Mouse (Mus musculus) forebrain, embryonic 12.5 days (tissue): ENCODE data around the gene Gm6034. TPM values are rescaled to one million over a fixed set of nuclear protein-coding genes. Genes with fewer than 3 reads are reported as not detected.
"Not testable (repeated sequence)": the region's sequence is repeated elsewhere in the genome, so short reads cannot be mapped to it uniquely, and the experiment has no call there.

ENCODE experiments used
- ATAC-seq: fragments of 200-750 bp; cut with Nextera tagmentation; 2 replicates; pipeline ENCODE4 v1.8.0; 2017; ENCODE audit warnings: moderate TSS enrichment; ENCODE audit not compliant: low FRiP score
- H3K27ac ChIP-seq: fragments of 300-500 bp; sonication (generic); 2 replicates; pipeline ENCODE4 v1.5.1; 2016; ENCODE audit warnings: mild to moderate bottlenecking
- H3K27me3 ChIP-seq: fragments of 300-500 bp; sonication (generic); 2 replicates; pipeline ENCODE4 v1.6.1; 2016; ENCODE audit warnings: mild to moderate bottlenecking
- H3K36me3 ChIP-seq: fragments of 300-500 bp; sonication (generic); replicated peaks from 2 replicates; pipeline ENCODE4 v1.6.1; 2016; ENCODE audit warnings: mild to moderate bottlenecking
- H3K4me1 ChIP-seq: fragments of 300-500 bp; sonication (generic); 2 replicates; pipeline ENCODE4 v1.6.1; 2016
- H3K4me2 ChIP-seq: fragments of 300-500 bp; sonication (generic); 2 replicates; pipeline ENCODE4 v1.6.1; 2016; ENCODE audit warnings: mild to moderate bottlenecking, moderate library complexity
- H3K4me3 ChIP-seq: fragments of 300-500 bp; sonication (generic); replicated peaks from 2 replicates; pipeline ENCODE4 v1.5.1; 2016; ENCODE audit warnings: mild to moderate bottlenecking
- H3K9ac ChIP-seq: fragments of 300-500 bp; sonication (generic); 2 replicates; pipeline ENCODE4 v1.6.1; 2016; ENCODE audit warnings: mild to moderate bottlenecking
- H3K9me3 ChIP-seq: fragments of 300-500 bp; sonication (generic); 2 replicates; pipeline ENCODE4 v1.6.1; 2016
- WGBS: fragments of 180-500 bp; shearing (Covaris S2); methylation state at CpG from one replicate; pipeline ENCODE4 v1.1.7; 2016; 5-methylcytosine and 5-hydroxymethylcytosine counted together
- polyA plus RNA-seq: library from polyadenylated mRNA; unstranded; fragments of >200 nt; fragmentation: Nextera tagmentation; extraction: Ambion mirVana; gene quantifications from 2 replicates; pipeline ENCODE4 v1.2.1, GENCODE M21; 2016

Gm6034 gene
- polyA plus RNA-seq, 1 experiment from 2014 or later: not detected

DNA sequence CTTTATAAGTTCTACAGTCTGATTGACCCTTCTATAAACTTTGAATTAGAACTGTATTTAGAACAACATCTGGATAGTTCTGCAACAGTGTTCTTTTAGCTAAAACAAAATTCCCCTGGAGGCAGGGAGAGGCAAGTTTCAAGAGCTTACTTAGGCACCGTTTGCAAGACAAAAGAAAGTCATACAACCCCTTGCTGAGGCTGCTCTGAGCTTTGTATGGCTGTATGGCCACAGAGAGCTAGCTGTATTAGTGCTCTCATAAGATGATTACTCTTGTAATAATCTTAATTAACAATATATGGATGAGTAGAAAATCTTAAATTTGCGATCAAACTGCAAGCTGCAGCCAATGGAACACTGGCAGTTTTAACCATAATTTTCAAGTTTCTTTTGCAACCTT, 56.8 kb downstream of the Gm6034 start:
- H3K4me2 ChIP-seq, H3K36me3 ChIP-seq, H3K4me1 ChIP-seq, H3K27me3 ChIP-seq, H3K9ac ChIP-seq, H3K27ac ChIP-seq, H3K9me3 ChIP-seq, ATAC-seq, H3K4me3 ChIP-seq: not testable (repeated sequence)
- WGBS: 40% methylated on average over 2 of the region's 2 CpGs

- H3K4me3 ChIP-seq, H3K4me2 ChIP-seq, H3K4me1 ChIP-seq, H3K9me3 ChIP-seq, H3K27ac ChIP-seq, H3K9ac ChIP-seq, H3K27me3 ChIP-seq, ATAC-seq, H3K36me3 ChIP-seq: not testable (repeated sequence)
- 86% methylated on average over 12 of the region's 12 CpGs for WGBS
Measured at GRCm38 (mm10) chr17:36102091-36102490, 59.3 kb downstream of the Gm6034 start.

Other genes with a start within 250 kb of the Gm6034 start
- gene Ier3, start 221.3 kb upstream of the Gm6034 start, polyA plus RNA-seq: 4.9 and 5.3 TPM in 2 replicates
- gene Flot1, start 219.7 kb upstream of the Gm6034 start, polyA plus RNA-seq: 53.7 and 56.0 TPM in 2 replicates
- gene Tubb5, start 204.7 kb upstream of the Gm6034 start, polyA plus RNA-seq: 1,541 and 1,619 TPM in 2 replicates
- 22.3 and 26.1 TPM in 2 replicates for gene Mdc1, start 201.4 kb upstream of the Gm6034 start, polyA plus RNA-seq
- gene Nrm, start 181.6 kb upstream of the Gm6034 start, polyA plus RNA-seq: 56.2 and 60.5 TPM in 2 replicates
- gene Ppp1r18, start 177.4 kb upstream of the Gm6034 start, polyA plus RNA-seq: 23.7 and 24.3 TPM in 2 replicates
- gene Dhx16, start 163.1 kb upstream of the Gm6034 start, polyA plus RNA-seq: 48.0 and 54.8 TPM in 2 replicates
- 26.7 and 29.4 TPM in 2 replicates for gene 2310061I04Rik, start 145.5 kb upstream of the Gm6034 start, polyA plus RNA-seq
- 277 and 280 TPM in 2 replicates for gene Atat1, start 132.9 kb upstream of the Gm6034 start, polyA plus RNA-seq
- 56.2 and 56.6 TPM in 2 replicates for gene Mrps18b, start 126.6 kb upstream of the Gm6034 start, polyA plus RNA-seq
- 65.4 and 70.4 TPM in 2 replicates for gene Ppp1r10, start 126.5 kb upstream of the Gm6034 start, polyA plus RNA-seq
- 117 and 118 TPM in 2 replicates for gene Abcf1, start 73.2 kb upstream of the Gm6034 start, polyA plus RNA-seq
- gene Gnl1, start 63.1 kb upstream of the Gm6034 start, polyA plus RNA-seq: 57.9 and 58.4 TPM in 2 replicates
- gene Prr3, start 62.7 kb upstream of the Gm6034 start, polyA plus RNA-seq: 52.1 and 56.8 TPM in 2 replicates
- gene H2-T24, start 22.4 kb upstream of the Gm6034 start, polyA plus RNA-seq: 4.6 and 5.3 TPM in 2 replicates
- gene H2-T23, start 10.1 kb upstream of the Gm6034 start, polyA plus RNA-seq: 4.8 and 5.5 TPM in 2 replicates
- gene H2-T22, start 214 bp upstream of the Gm6034 start, polyA plus RNA-seq: 5.2 and 5.4 TPM in 2 replicates
- not detected in 2 replicates for gene Gm11127, start 15.4 kb downstream of the Gm6034 start, polyA plus RNA-seq
- not detected in 2 replicates for gene Gm19684, start 78.7 kb downstream of the Gm6034 start, polyA plus RNA-seq
- gene Gm7030, start 86.5 kb downstream of the Gm6034 start, polyA plus RNA-seq: not detected in 2 replicates
- gene Gm8909, start 125.6 kb downstream of the Gm6034 start, polyA plus RNA-seq: not detected in 2 replicates
- not detected in 2 replicates for gene H2-T3, start 147.3 kb downstream of the Gm6034 start, polyA plus RNA-seq
- 75.8 and 84.7 TPM in 2 replicates for gene Rpp21, start 215.1 kb downstream of the Gm6034 start, polyA plus RNA-seq
- 22.2 and 23.3 TPM in 2 replicates for gene Trim39, start 229.3 kb downstream of the Gm6034 start, polyA plus RNA-seq
- 0.18 TPM in 1 of 2 replicates, not detected in the other for gene H2-M10.2, start 243.5 kb downstream of the Gm6034 start, polyA plus RNA-seq